Mouse (Mus musculus) gastrocnemius, postnatal 4 days (tissue): ENCODE results near the gene Ndufa4l2. TPM values are rescaled to one million over a fixed set of nuclear protein-coding genes. Genes with fewer than 3 reads are reported as not detected.

Experiments
- DNase-seq, 2 experiments: peaks; one replicate each; pipeline ENCODE4 v3.0.0; 2021 to 2022; ENCODE audit warnings: low spot score in 2 of 2, mixed read lengths in 2 of 2
- long read RNA-seq, 2 experiments: library from polyadenylated mRNA; stranded (forward); transcript quantifications; one replicate each; pipeline ENCODE4 v2.0.0; 2021
- total RNA-seq, 2 experiments: library from RNA; stranded (reverse); gene quantifications; 2 replicates each; pipeline ENCODE4 v1.2.3; 2021

Ndufa4l2 gene
- total RNA-seq, result 10 to 100 TPM; 23.6 to 24.1 TPM
- long read RNA-seq, experiment 1, transcript Ndufa4l2-201 (4 exons, 934 nt), result major isoform, 15 of 16 reads
- long read RNA-seq, experiment 1, partial matches to known transcripts, result 0 of 16 reads
- long read RNA-seq, experiment 1, other reads (novel, unspliced or antisense), result 1 of 16 reads
- long read RNA-seq, experiment 2, transcript Ndufa4l2-201 (4 exons, 934 nt), result major isoform, 11 of 13 reads
- long read RNA-seq, experiment 2, partial matches to known transcripts, result 1 of 13 reads
- long read RNA-seq, experiment 2, other reads (novel, unspliced or antisense), result 0 of 13 reads

GRCm38 (mm10) chr10:127514764-127515163 lies at the start of gene Ndufa4l2:
TSS of gene Ndufa4l2 (plus strand) at chr10:127514967.
- DNase-seq, result no peak

GRCm38 (mm10) chr10:127471281-127471988 lies 43.3 kb upstream of the Ndufa4l2 start:
- no peak for DNase-seq

GRCm38 (mm10) chr10:127472722-127473121 lies 42.0 kb upstream of the Ndufa4l2 start:
- no peak for DNase-seq

- no peak for DNase-seq
Observed at GRCm38 (mm10) chr10:127475175-127475574, 39.6 kb upstream of the Ndufa4l2 start.

GRCm38 (mm10) chr10:127476541-127476940 lies 38.2 kb upstream of the Ndufa4l2 start:
- no peak for DNase-seq

GRCm38 (mm10) chr10:127477301-127477700 lies 37.5 kb upstream of the Ndufa4l2 start:
- no peak for DNase-seq

- no peak for DNase-seq
Observed at GRCm38 (mm10) chr10:127479131-127479530, 35.6 kb upstream of the Ndufa4l2 start.

GRCm38 (mm10) chr10:127480833-127481813 lies 33.6 kb upstream of the Ndufa4l2 start:
- DNase-seq, result peak in 1 of 2 experiments; percentile 55

GRCm38 (mm10) chr10:127485235-127485634 lies 29.5 kb upstream of the Ndufa4l2 start:
- no peak for DNase-seq

- no peak for DNase-seq
Observed at GRCm38 (mm10) chr10:127488856-127489255, 25.9 kb upstream of the Ndufa4l2 start.

GRCm38 (mm10) chr10:127490160-127491127 lies 24.3 kb upstream of the Ndufa4l2 start:
- no peak for DNase-seq

GRCm38 (mm10) chr10:127491128-127491512 lies 23.6 kb upstream of the Ndufa4l2 start:
- DNase-seq, result no peak

GRCm38 (mm10) chr10:127492118-127492517 lies 22.6 kb upstream of the Ndufa4l2 start:
- no peak for DNase-seq

GRCm38 (mm10) chr10:127496156-127496555 lies 18.6 kb upstream of the Ndufa4l2 start:
- no peak for DNase-seq

- no peak for DNase-seq
Observed at GRCm38 (mm10) chr10:127499516-127499915, 15.3 kb upstream of the Ndufa4l2 start.

GRCm38 (mm10) chr10:127500042-127500441 lies 14.7 kb upstream of the Ndufa4l2 start:
- DNase-seq, result no peak

GRCm38 (mm10) chr10:127500894-127501893 lies 13.6 kb upstream of the Ndufa4l2 start, which contains the start of gene Stac3:
TSS of gene Stac3 (plus strand) at chr10:127501686.
- DNase-seq, result no peak

GRCm38 (mm10) chr10:127508239-127508638 lies 6.5 kb upstream of the Ndufa4l2 start:
- DNase-seq, result peak in 1 of 2 experiments; percentile 75
